Mouse (Mus musculus): ENCODE results near the gene Adipor2.

DNA sequence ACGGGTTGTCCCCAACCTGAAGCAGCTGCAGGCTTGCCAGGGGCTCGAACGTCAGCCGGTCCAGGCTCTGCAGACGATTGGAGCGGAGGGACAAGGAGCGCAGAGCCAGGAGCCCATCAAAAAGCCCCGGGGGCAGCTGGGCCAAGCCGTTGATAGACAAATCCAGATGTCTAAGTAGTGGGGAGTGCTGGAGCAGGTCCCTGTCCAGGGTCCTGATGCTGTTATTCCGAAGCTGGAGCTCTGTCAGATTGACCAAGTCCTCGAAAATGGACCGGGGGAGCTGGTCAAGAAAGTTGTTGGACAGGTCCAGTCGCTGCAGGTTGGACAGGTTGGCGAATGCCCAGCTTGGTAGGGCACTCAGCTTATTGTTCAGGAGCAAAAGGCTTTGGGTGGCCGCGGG lies 97.0 kb downstream of the Adipor2 start:
- no peak for TF ChIP-seq POLR2A (IDR thresholded peaks at IDR 0.05; ENCODE audit: low read depth, low read length)
- no peak for TF ChIP-seq CTCF (IDR thresholded peaks at IDR 0.05; ENCODE audit: extremely low read depth, insufficient read depth, insufficient read length, insufficient replicate concordance)

Measured in spleen, adult 2 months (tissue).